Mouse (Mus musculus): ENCODE data around the gene Gm20869. TPM values are rescaled to one million over a fixed set of nuclear protein-coding genes. Genes with fewer than 3 reads are reported as not detected.
"Not testable (repeated sequence)": the region's sequence is repeated elsewhere in the genome, so short reads cannot be mapped to it uniquely, and the experiment has no call there.

The Gm20869 gene
- polyA plus RNA-seq (2017; shearing (Covaris generic)): not detected

- ATAC-seq: not testable (repeated sequence)
Observed at GRCm38 (mm10) chrY:71469149-71469548, at the start of gene Gm20869. Gene Gm20869, plus strand, starts transcription at chrY:71469449.

Other genes starting within 250 kb of the Gm20869 start
- gene Gm20870, start 222.6 kb downstream of the Gm20869 start, polyA plus RNA-seq (2017; shearing (Covaris generic)): not detected